Mouse (Mus musculus) cerebellum, adult (tissue): ENCODE measurements at regions not wholly inside any gene's neighbourhood (a gene's known extent, or its start where the extent isn't known, plus 50 kb on each side); places are given as distances from the start of the nearest gene placed in this dataset.

Source experiments
- ATAC-seq: cut with Nextera tagmentation; 2 replicates; pipeline ENCODE4 v1.9.2; 2017; ENCODE audit warnings: mild to moderate bottlenecking, moderate library complexity, mixed read lengths; ENCODE audit not compliant: insufficient number of reproducible peaks, low FRiP score, low TSS enrichment

GRCm38 (mm10) chr10:83819266-83819949 lies 96.7 kb downstream of the 1500009L16Rik start:
- peak; percentile 64; the same call in 1 of the 2 replicates for ATAC-seq

- ATAC-seq: 0 out of 2 replicates have a peak, but pooled peaks have one; percentile 10
These were observed 97.2 kb downstream of the 1500009L16Rik start for GRCm38 (mm10) chr10:83819950-83820275.

GRCm38 (mm10) chr10:83821089-83821488 lies 98.4 kb downstream of the 1500009L16Rik start:
- ATAC-seq: no peak

GRCm38 (mm10) chr10:83826105-83826504 lies 103.4 kb downstream of the 1500009L16Rik start:
- no peak for ATAC-seq

GRCm38 (mm10) chr10:83836351-83836750 lies 113.7 kb downstream of the 1500009L16Rik start:
- no peak for ATAC-seq

- no peak for ATAC-seq
These were observed 117.6 kb downstream of the 1500009L16Rik start for GRCm38 (mm10) chr10:83840226-83840625.

GRCm38 (mm10) chr10:83850881-83851280 lies 128.2 kb downstream of the 1500009L16Rik start:
- no peak for ATAC-seq

- ATAC-seq: no peak
These were observed 129.5 kb downstream of the 1500009L16Rik start for GRCm38 (mm10) chr10:83852194-83852593.

GRCm38 (mm10) chr10:83852806-83853205 lies 130.1 kb downstream of the 1500009L16Rik start:
- ATAC-seq: no peak

GRCm38 (mm10) chr10:83857794-83858442 lies 135.3 kb downstream of the 1500009L16Rik start:
- ATAC-seq: no peak

GRCm38 (mm10) chr10:83858689-83859088 lies 136.0 kb downstream of the 1500009L16Rik start:
- no peak for ATAC-seq

GRCm38 (mm10) chr10:83859633-83860032 lies 137.0 kb downstream of the 1500009L16Rik start:
- ATAC-seq: no peak

GRCm38 (mm10) chr10:83861574-83862190 lies 139.0 kb downstream of the 1500009L16Rik start:
- ATAC-seq: no peak

- ATAC-seq: no peak
These were observed 141.9 kb downstream of the 1500009L16Rik start for GRCm38 (mm10) chr10:83864591-83864990.

GRCm38 (mm10) chr10:83865929-83866328 lies 143.3 kb downstream of the 1500009L16Rik start:
- ATAC-seq: no peak

- no peak for ATAC-seq
These were observed 149.2 kb downstream of the 1500009L16Rik start for GRCm38 (mm10) chr10:83871736-83872400.

GRCm38 (mm10) chr10:83878745-83879144 lies 156.1 kb downstream of the 1500009L16Rik start:
- no peak for ATAC-seq

GRCm38 (mm10) chr10:83882119-83882890 lies 159.6 kb downstream of the 1500009L16Rik start:
- ATAC-seq: no peak

- no peak for ATAC-seq
These were observed 160.2 kb downstream of the 1500009L16Rik start for GRCm38 (mm10) chr10:83882891-83883185.

- no peak for ATAC-seq
These were observed 161.9 kb downstream of the 1500009L16Rik start for GRCm38 (mm10) chr10:83884553-83884952.
